Mouse (Mus musculus) urinary bladder, postnatal 14 days (tissue): ENCODE measurements around the gene Serpine1.

ENCODE experiments used
- DNase-seq: peaks from one replicate; pipeline ENCODE4 v3.0.0; 2021; ENCODE audit warnings: low spot score

Gene Serpine1

GRCm38 (mm10) chr5:137015913-137016312 lies 56.2 kb downstream of the Serpine1 start:
- no peak for DNase-seq

- no peak for DNase-seq
Observed at GRCm38 (mm10) chr5:137012401-137012950, 59.6 kb downstream of the Serpine1 start.
